Mouse (Mus musculus): ENCODE results near the gene Gm49352.
"Not testable (repeated sequence)": the region's sequence is repeated elsewhere in the genome, so short reads cannot be mapped to it uniquely, and the experiment has no call there.

Gene Gm49352

GRCm38 (mm10) chr13:61568074-61568473, at the start of gene Gm49352:
Gene Gm49352, minus strand, starts transcription at chr13:61568174.
- not testable (repeated sequence) for DNase-seq (ENCODE audit: low spot score in 2 of 2)

DNA sequence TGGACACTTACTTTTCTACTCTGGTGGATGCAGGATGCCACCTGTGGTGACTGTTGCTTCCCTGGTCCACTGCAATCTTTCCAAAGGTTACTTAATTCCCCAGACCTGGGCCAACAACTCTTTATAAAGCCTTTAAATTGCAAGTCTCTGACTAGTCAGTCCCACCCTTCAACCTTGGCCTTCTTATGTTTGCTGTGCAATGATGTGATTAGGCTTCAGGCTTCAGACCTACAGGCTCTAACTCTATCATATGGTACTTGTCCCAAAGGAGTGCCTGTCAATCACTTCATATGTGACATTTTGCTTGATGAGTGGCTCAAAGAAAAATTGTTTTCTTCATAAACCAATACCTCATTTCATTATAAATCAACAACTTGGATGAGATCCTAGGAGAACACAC, 2.1 kb upstream of the Gm49352 start, which contains the start of gene Cts3:
TSS of gene Cts3 (minus strand) at position 101 of the 400 bp plus-strand sequence.
- no peak for DNase-seq (ENCODE audit: low spot score in 2 of 2)

GRCm38 (mm10) chr13:61541631-61542030, 26.3 kb downstream of the Gm49352 start, which contains the start of gene Ctsm:
Gene Ctsm, minus strand, starts transcription at chr13:61541839.
- DNase-seq (ENCODE audit: low spot score in 2 of 2) = no peak
